Comparison of ENCODE assay signal across 8 mouse cellular contexts in the genomic region with DNA sequence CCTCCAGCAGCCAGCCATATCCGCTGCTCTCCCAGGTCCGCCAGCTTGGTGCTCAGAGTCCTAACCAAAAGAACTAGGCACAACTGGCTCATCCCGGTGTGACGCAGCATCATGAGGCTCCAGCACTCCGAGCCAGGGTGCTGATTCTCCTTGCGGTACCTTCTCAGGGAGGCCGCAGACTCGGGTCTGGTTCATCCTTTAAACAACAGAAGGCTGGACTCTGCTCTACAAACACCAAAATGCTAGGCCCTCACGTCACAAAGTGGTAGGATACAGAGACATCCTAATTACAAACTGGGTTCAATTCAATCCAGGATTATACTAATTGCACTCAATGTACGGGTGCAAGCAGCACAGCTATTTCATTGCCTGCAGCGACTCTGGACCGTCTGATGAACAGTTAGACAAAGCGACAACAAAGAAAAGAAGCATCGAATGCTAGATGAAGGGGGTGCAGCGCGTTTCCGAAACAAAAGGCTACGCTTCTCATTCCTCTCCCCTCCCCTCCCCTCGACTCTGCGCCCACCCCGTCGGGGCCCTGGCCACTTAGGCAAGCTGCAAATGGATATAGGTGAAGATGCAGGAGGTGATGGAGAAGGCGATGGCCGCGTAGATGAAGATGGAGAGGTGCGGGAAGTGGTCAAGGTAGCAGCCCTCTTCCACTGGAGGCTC. TPM values are rescaled to one million over a fixed set of nuclear protein-coding genes. Genes with fewer than 3 reads are reported as not detected.
DNase-seq lines count a peak whose midpoint lies in the region; ATAC-seq lines count a peak whose summit lies in the region.

No protein-coding gene starts in this region.

- H3K9ac ChIP-seq in kidney, embryonic 16.5 days (replicated peaks; ENCODE audit: low read length): peak overlapping the region; percentile 71
- peak overlapping the region; percentile 75 for H3K9ac ChIP-seq in embryonic facial prominence, embryonic 11.5 days (replicated peaks; ENCODE audit: low read length)
- H3K9ac ChIP-seq in intestine, embryonic 15.5 days: peak overlapping the region; percentile 62
- H3K9ac ChIP-seq in liver, embryonic 12.5 days: peak overlapping the region; percentile 31; the same call in 1 of the 2 replicates

- peak overlapping the region; percentile 64 for H3K4me3 ChIP-seq in kidney, embryonic 16.5 days (ENCODE audit: low read length)
- peak overlapping the region; percentile 53 for H3K4me3 ChIP-seq in embryonic facial prominence, embryonic 11.5 days (ENCODE audit: low read depth, low read length)
- peak overlapping the region; percentile 57 for H3K4me3 ChIP-seq in intestine, embryonic 15.5 days (replicated peaks)
- peak overlapping the region; percentile 45 for H3K4me3 ChIP-seq in liver, embryonic 12.5 days

- H3K27me3 ChIP-seq in kidney, embryonic 16.5 days (ENCODE audit: insufficient read depth, low read length): no peaks in the 10 kb centered on the region
- H3K27me3 ChIP-seq in embryonic facial prominence, embryonic 11.5 days (ENCODE audit: control insufficient read depth, insufficient read depth, low read length): no peaks in the 10 kb centered on the region
- H3K27me3 ChIP-seq in intestine, embryonic 15.5 days (replicated peaks): no peaks in the 10 kb centered on the region
- H3K27me3 ChIP-seq in liver, embryonic 12.5 days (replicated peaks): peaks cover 27% of the 10 kb centered on the region

- ATAC-seq in kidney, embryonic 16.5 days (ENCODE audit: low FRiP score, low TSS enrichment): no peak
- ATAC-seq in embryonic facial prominence, embryonic 11.5 days (replicated peaks; ENCODE audit: insufficient number of reproducible peaks, low FRiP score, low TSS enrichment, low read depth): peak; percentile 34
- ATAC-seq in intestine, embryonic 15.5 days: no peak
- ATAC-seq in liver, embryonic 12.5 days: no peak
- ATAC-seq in monocyte, adult 5-6 weeks (replicated peaks; ENCODE audit: insufficient number of reproducible peaks, low FRiP score, low TSS enrichment, poor library complexity, severe bottlenecking): no peak

- peak overlapping the region; percentile 87 for H3K4me2 ChIP-seq in kidney, embryonic 16.5 days (replicated peaks; ENCODE audit: low read depth, low read length)
- H3K4me2 ChIP-seq in embryonic facial prominence, embryonic 11.5 days (ENCODE audit: low read depth, low read length): peak overlapping the region; percentile 53
- peak overlapping the region; percentile 87 for H3K4me2 ChIP-seq in intestine, embryonic 15.5 days (replicated peaks)
- peak overlapping the region; percentile 62 for H3K4me2 ChIP-seq in liver, embryonic 12.5 days

- peak overlapping the region; percentile 57; the same call in 1 of the 2 replicates for H3K27ac ChIP-seq in kidney, embryonic 16.5 days (ENCODE audit: low read length)
- H3K27ac ChIP-seq in embryonic facial prominence, embryonic 11.5 days (replicated peaks; ENCODE audit: low read depth, low read length): peak overlapping the region; percentile 75
- peak overlapping the region; percentile 77 for H3K27ac ChIP-seq in intestine, embryonic 15.5 days
- H3K27ac ChIP-seq in liver, embryonic 12.5 days: no peak overlapping the region

- no peaks in the 10 kb centered on the region for H3K9me3 ChIP-seq in kidney, embryonic 16.5 days (ENCODE audit: low read length)
- no peaks in the 10 kb centered on the region for H3K9me3 ChIP-seq in embryonic facial prominence, embryonic 11.5 days (replicated peaks; ENCODE audit: control insufficient read depth, low read length)
- no peaks in the 10 kb centered on the region for H3K9me3 ChIP-seq in intestine, embryonic 15.5 days
- H3K9me3 ChIP-seq in liver, embryonic 12.5 days (replicated peaks): no peaks in the 10 kb centered on the region

- H3K36me3 ChIP-seq in kidney, embryonic 16.5 days (ENCODE audit: insufficient read depth, low read length): peaks cover 3% of the 10 kb centered on the region
- H3K36me3 ChIP-seq in embryonic facial prominence, embryonic 11.5 days (replicated peaks; ENCODE audit: control insufficient read depth, insufficient read depth, low read depth, low read length): no peaks in the 10 kb centered on the region; the same call in 1 of the 2 replicates
- H3K36me3 ChIP-seq in intestine, embryonic 15.5 days: peaks cover 3% of the 10 kb centered on the region; the same call in 1 of the 2 replicates
- peaks cover 11% of the 10 kb centered on the region for H3K36me3 ChIP-seq in liver, embryonic 12.5 days

- WGBS in kidney, embryonic 16.5 days: 3% methylated on average over 26 of the region's 26 CpGs
- WGBS in embryonic facial prominence, embryonic 11.5 days: 6% methylated on average over 26 of the region's 26 CpGs
- 8% methylated on average over 26 of the region's 26 CpGs for WGBS in intestine, embryonic 15.5 days
- 18% methylated on average over 26 of the region's 26 CpGs for WGBS in liver, embryonic 12.5 days (ENCODE audit: insufficient replicate concordance)

- no peak for DNase-seq in kidney, postnatal 36 days
- DNase-seq in embryonic facial prominence, embryonic 11.5 days (ENCODE audit: low spot score): peak; percentile 49
- DNase-seq in right cerebral cortex, postnatal 36 days (ENCODE audit: low spot score in 2 of 2): peak; percentile 42 to 43
- DNase-seq in natural killer cell, adult 2 months (ENCODE audit: low spot score in 2 of 2): no peak

- H3K4me1 ChIP-seq in kidney, embryonic 16.5 days (ENCODE audit: insufficient read depth, low read length): peaks cover 4% of the 10 kb centered on the region; the same call in 1 of the 2 replicates
- H3K4me1 ChIP-seq in embryonic facial prominence, embryonic 11.5 days (ENCODE audit: control insufficient read depth, insufficient read depth, low read length): no peaks in the 10 kb centered on the region; the same call in 1 of the 2 replicates
- H3K4me1 ChIP-seq in intestine, embryonic 15.5 days (replicated peaks): no peaks in the 10 kb centered on the region
- peaks cover 16% of the 10 kb centered on the region for H3K4me1 ChIP-seq in liver, embryonic 12.5 days

RNA-seq across cellular contexts. Expression of gene 6330403K07Rik, which starts 0.7 kb away (rescaled TPM):
- 56.7 and 59.7 TPM in 2 replicates for polyA plus RNA-seq in kidney, embryonic 16.5 days (2015; fragmentation: Nextera tagmentation; extraction: Ambion mirVana)
- 82.8 and 92.3 TPM in 2 replicates for polyA plus RNA-seq in embryonic facial prominence, embryonic 11.5 days (2014; fragmentation: Nextera tagmentation; extraction: Ambion mirVana)
- 67.9 and 76.7 TPM in 2 replicates for polyA plus RNA-seq in intestine, embryonic 15.5 days (2015; fragmentation: Nextera tagmentation; extraction: Ambion mirVana)
- 12.9 and 14.1 TPM in 2 replicates for polyA plus RNA-seq in liver, embryonic 12.5 days (2016; fragmentation: Nextera tagmentation; extraction: Ambion mirVana)
- 1.1 TPM in 1 of 3 replicates, not detected in the others for total RNA-seq in monocyte, adult 5-6 weeks (2017)

RNA-seq across cellular contexts. Expression of gene Derl2, which starts 13.0 kb away (rescaled TPM):
- 41.9 and 48.6 TPM in 2 replicates for polyA plus RNA-seq in kidney, embryonic 16.5 days (2015; fragmentation: Nextera tagmentation; extraction: Ambion mirVana)
- polyA plus RNA-seq in embryonic facial prominence, embryonic 11.5 days (2014; fragmentation: Nextera tagmentation; extraction: Ambion mirVana): 43.3 and 47.7 TPM in 2 replicates
- polyA plus RNA-seq in intestine, embryonic 15.5 days (2015; fragmentation: Nextera tagmentation; extraction: Ambion mirVana): 63.4 and 71.8 TPM in 2 replicates
- 34.8 and 41.4 TPM in 2 replicates for polyA plus RNA-seq in liver, embryonic 12.5 days (2016; fragmentation: Nextera tagmentation; extraction: Ambion mirVana)
- 33.0 to 43.9 TPM (median 42.5 TPM) in 3 replicates for total RNA-seq in monocyte, adult 5-6 weeks (2017)

RNA-seq across cellular contexts. Expression of gene Mis12, which starts 13.2 kb away (rescaled TPM):
- polyA plus RNA-seq in kidney, embryonic 16.5 days (2015; fragmentation: Nextera tagmentation; extraction: Ambion mirVana): 44.8 and 45.2 TPM in 2 replicates
- 58.8 and 64.9 TPM in 2 replicates for polyA plus RNA-seq in embryonic facial prominence, embryonic 11.5 days (2014; fragmentation: Nextera tagmentation; extraction: Ambion mirVana)
- polyA plus RNA-seq in intestine, embryonic 15.5 days (2015; fragmentation: Nextera tagmentation; extraction: Ambion mirVana): 34.3 and 35.5 TPM in 2 replicates
- 29.3 and 31.4 TPM in 2 replicates for polyA plus RNA-seq in liver, embryonic 12.5 days (2016; fragmentation: Nextera tagmentation; extraction: Ambion mirVana)
- 11.7 to 25.6 TPM (median 16.2 TPM) in 3 replicates for total RNA-seq in monocyte, adult 5-6 weeks (2017)

RNA-seq across cellular contexts. Expression of gene Dhx33, which starts 28.4 kb away (rescaled TPM):
- polyA plus RNA-seq in kidney, embryonic 16.5 days (2015; fragmentation: Nextera tagmentation; extraction: Ambion mirVana): 23.9 TPM in 2 replicates
- polyA plus RNA-seq in embryonic facial prominence, embryonic 11.5 days (2014; fragmentation: Nextera tagmentation; extraction: Ambion mirVana): 24.8 and 25.5 TPM in 2 replicates
- polyA plus RNA-seq in intestine, embryonic 15.5 days (2015; fragmentation: Nextera tagmentation; extraction: Ambion mirVana): 15.0 and 16.0 TPM in 2 replicates
- polyA plus RNA-seq in liver, embryonic 12.5 days (2016; fragmentation: Nextera tagmentation; extraction: Ambion mirVana): 15.3 and 16.3 TPM in 2 replicates
- 11.4 to 25.4 TPM (median 19.8 TPM) in 3 replicates for total RNA-seq in monocyte, adult 5-6 weeks (2017)

RNA-seq across cellular contexts. Expression of gene C1qbp, which starts 49.8 kb away (rescaled TPM):
- polyA plus RNA-seq in kidney, embryonic 16.5 days (2015; fragmentation: Nextera tagmentation; extraction: Ambion mirVana): 277 and 287 TPM in 2 replicates
- polyA plus RNA-seq in embryonic facial prominence, embryonic 11.5 days (2014; fragmentation: Nextera tagmentation; extraction: Ambion mirVana): 274 TPM in 2 replicates
- polyA plus RNA-seq in intestine, embryonic 15.5 days (2015; fragmentation: Nextera tagmentation; extraction: Ambion mirVana): 360 and 393 TPM in 2 replicates
- 352 and 380 TPM in 2 replicates for polyA plus RNA-seq in liver, embryonic 12.5 days (2016; fragmentation: Nextera tagmentation; extraction: Ambion mirVana)
- 7.7 to 23.8 TPM (median 11.4 TPM) in 3 replicates for total RNA-seq in monocyte, adult 5-6 weeks (2017)

Comparison
In these comparisons a context has a peak if more than half of its experiments do, and no peak if none do; other contexts are left out.
1. DNase-seq: peak in embryonic facial prominence, embryonic 11.5 days (single experiment) and right cerebral cortex, postnatal 36 days (2 of 2); none in kidney, postnatal 36 days (0 of 2) and natural killer cell, adult 2 months (0 of 2).
2. Peak in every context shown above with its lines, with median percentiles within 50 percentile points of each other: H3K4me2 ChIP-seq, H3K4me3 ChIP-seq and H3K9ac ChIP-seq.